Mouse (Mus musculus) kidney, embryonic 16.5 days (tissue): ENCODE measurements around the gene Tigd4. TPM values are rescaled to one million over a fixed set of nuclear protein-coding genes. Genes with fewer than 3 reads are reported as not detected.

Source experiments
- ATAC-seq: fragments of 200-750 bp; cut with Nextera tagmentation; 2 replicates; pipeline ENCODE4 v1.8.0; 2017; ENCODE audit warnings: moderate TSS enrichment; ENCODE audit not compliant: low FRiP score, low TSS enrichment
- H3K27ac ChIP-seq: fragments of 300-500 bp; sonication (generic); 2 replicates; pipeline ENCODE4 v1.5.1; 2014; ENCODE audit warnings: low read length
- H3K27me3 ChIP-seq: fragments of 300-500 bp; sonication (generic); 2 replicates; pipeline ENCODE4 v1.6.1; 2014; ENCODE audit warnings: low read length, control low read depth, mixed read lengths; ENCODE audit not compliant: insufficient read depth
- H3K36me3 ChIP-seq: fragments of 300-500 bp; sonication (generic); 2 replicates; pipeline ENCODE4 v1.6.1; 2014; ENCODE audit warnings: low read length, control low read depth, mixed read lengths; ENCODE audit not compliant: insufficient read depth
- H3K4me1 ChIP-seq: fragments of 300-500 bp; sonication (generic); 2 replicates; pipeline ENCODE4 v1.6.1; 2014; ENCODE audit warnings: low read length, control low read depth, mixed read lengths; ENCODE audit not compliant: insufficient read depth
- H3K4me2 ChIP-seq: fragments of 300-500 bp; sonication (generic); replicated peaks from 2 replicates; pipeline ENCODE4 v1.6.1; 2014; ENCODE audit warnings: low read depth, low read length
- H3K4me3 ChIP-seq: fragments of 300-500 bp; sonication (generic); 2 replicates; pipeline ENCODE4 v1.5.1; 2014; ENCODE audit warnings: mild to moderate bottlenecking, low read length
- H3K9ac ChIP-seq: fragments of 300-500 bp; sonication (generic); replicated peaks from 2 replicates; pipeline ENCODE4 v1.6.1; 2014; ENCODE audit warnings: low read length
- H3K9me3 ChIP-seq: fragments of 300-500 bp; sonication (generic); 2 replicates; pipeline ENCODE4 v1.6.1; 2016; ENCODE audit warnings: low read length, control low read depth
- WGBS: fragments of 180-500 bp; shearing (Covaris S2); extraction: QIAGEN DNeasy Blood & Tissue Kit; methylation state at CpG from one replicate; pipeline ENCODE4 v1.1.7; 2014; 5-methylcytosine and 5-hydroxymethylcytosine counted together
- polyA plus RNA-seq: library from polyadenylated mRNA; unstranded; fragments of >200 nt; fragmentation: Nextera tagmentation; extraction: Ambion mirVana; gene quantifications from 2 replicates; pipeline ENCODE4 v1.2.1, GENCODE M21; 2015

Tigd4 gene
- polyA plus RNA-seq, 1 experiment from 2014 or later, result 0.09 TPM

DNA sequence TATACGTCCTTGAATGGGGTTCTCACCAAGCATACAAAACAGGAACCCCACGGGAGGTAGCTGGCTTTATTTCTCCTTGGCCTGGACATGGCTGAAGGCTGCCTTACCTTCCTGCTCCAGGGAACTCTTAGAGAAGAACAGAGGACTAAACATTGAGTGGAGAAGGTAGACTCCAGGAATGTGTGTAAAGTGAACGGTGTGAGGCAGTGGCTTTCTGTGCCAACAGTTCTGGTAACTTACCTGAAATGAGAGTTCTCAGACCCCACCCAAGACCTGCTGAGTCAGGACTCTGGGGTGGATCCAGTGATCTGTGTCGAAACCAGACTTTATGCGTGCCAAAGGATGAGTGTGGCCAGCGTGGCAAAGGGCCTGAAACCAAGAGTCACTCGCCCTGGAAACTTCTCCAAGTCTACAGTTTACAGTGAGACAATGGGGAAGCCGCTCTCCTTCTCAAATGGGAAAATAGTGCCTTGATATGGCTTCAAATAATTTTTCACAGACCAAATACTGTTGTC lies 53.0 kb downstream of the Tigd4 start:
- no peak for ATAC-seq
- H3K36me3 ChIP-seq, result no peaks in the 10 kb centered on the region
- 71% methylated on average over 8 of the region's 8 CpGs for WGBS

More for the DNA sequence above, 53.0 kb downstream of the Tigd4 start:
- no peaks in the 10 kb centered on the region for H3K4me1 ChIP-seq
- no peak overlapping the region for H3K27ac ChIP-seq
- H3K27me3 ChIP-seq, result no peaks in the 10 kb centered on the region
- H3K9ac ChIP-seq, result no peak overlapping the region
- H3K9me3 ChIP-seq, result peaks cover 6% of the 10 kb centered on the region; the same call in 1 of the 2 replicates
- no peak overlapping the region for H3K4me2 ChIP-seq
- no peak overlapping the region for H3K4me3 ChIP-seq

Other genes with a start within 250 kb of the Tigd4 start
- 3.1 and 3.9 TPM in 2 replicates for gene Fhdc1, start 113.1 kb upstream of the Tigd4 start, polyA plus RNA-seq
- gene Arfip1, start 10.9 kb upstream of the Tigd4 start, polyA plus RNA-seq, result 51.5 and 52.6 TPM in 2 replicates
- 0.82 and 0.89 TPM in 2 replicates for gene Tmem154, start 72.6 kb downstream of the Tigd4 start, polyA plus RNA-seq
- 8.7 and 8.8 TPM in 2 replicates for gene Fbxw7, start 221.7 kb downstream of the Tigd4 start, polyA plus RNA-seq